Mouse (Mus musculus) frontal cortex, postnatal 14 days (tissue): ENCODE data around the gene Palm2.
A peak's percentile ranks its signal among the peaks of the same experiment; 100 is the strongest.
"Not testable (repeated sequence)": the region's sequence is repeated elsewhere in the genome, so short reads cannot be mapped to it uniquely, and the experiment has no call there.

Source experiments
- DNase-seq, 2 experiments: peaks; one replicate each; pipeline ENCODE4 v3.0.0; 2022; ENCODE audit warnings: low spot score in 2 of 2

Gene Palm2

GRCm38 (mm10) chr4:57433941-57434704 is at the start of gene Palm2:
Gene Palm2, plus strand, starts transcription at chr4:57434247.
- DNase-seq: peak; percentile 58 to 60

- DNase-seq: no peak
Observed at GRCm38 (mm10) chr4:57384355-57384754, 49.7 kb upstream of the Palm2 start.

GRCm38 (mm10) chr4:57391103-57391502 is 42.9 kb upstream of the Palm2 start:
- DNase-seq: no peak

- no peak for DNase-seq
Observed at GRCm38 (mm10) chr4:57396414-57396813, 37.6 kb upstream of the Palm2 start.

GRCm38 (mm10) chr4:57412385-57412784 is 21.7 kb upstream of the Palm2 start:
- not testable (repeated sequence) for DNase-seq

GRCm38 (mm10) chr4:57413016-57413415 is 21.0 kb upstream of the Palm2 start:
- no peak for DNase-seq

- not testable (repeated sequence) for DNase-seq
Observed at GRCm38 (mm10) chr4:57413670-57414069, 20.4 kb upstream of the Palm2 start.

GRCm38 (mm10) chr4:57424011-57424410 is 10.0 kb upstream of the Palm2 start:
- no peak for DNase-seq

GRCm38 (mm10) chr4:57428317-57428716 is 5.7 kb upstream of the Palm2 start:
- DNase-seq: no peak

GRCm38 (mm10) chr4:57434705-57435360 is 786 bp downstream of the Palm2 start:
- peak in 1 of 2 experiments; percentile 35 for DNase-seq

- DNase-seq: no peak
Observed at GRCm38 (mm10) chr4:57436286-57436685, 2.2 kb downstream of the Palm2 start.

GRCm38 (mm10) chr4:57446082-57446481 is 12.0 kb downstream of the Palm2 start:
- no peak for DNase-seq

GRCm38 (mm10) chr4:57446854-57447444 is 12.9 kb downstream of the Palm2 start:
- no peak for DNase-seq

- peak in 1 of 2 experiments; percentile 20 for DNase-seq
Observed at GRCm38 (mm10) chr4:57451896-57452295, 17.8 kb downstream of the Palm2 start.

- no peak for DNase-seq
Observed at GRCm38 (mm10) chr4:57452661-57453060, 18.6 kb downstream of the Palm2 start.

GRCm38 (mm10) chr4:57462378-57462777 is 28.3 kb downstream of the Palm2 start:
- no peak for DNase-seq

GRCm38 (mm10) chr4:57482435-57482834 is 48.4 kb downstream of the Palm2 start:
- no peak for DNase-seq

GRCm38 (mm10) chr4:57486392-57486791 is 52.3 kb downstream of the Palm2 start:
- no peak for DNase-seq

- DNase-seq: no peak
Observed at GRCm38 (mm10) chr4:57489887-57490286, 55.8 kb downstream of the Palm2 start.

- DNase-seq: no peak
Observed at GRCm38 (mm10) chr4:57504792-57505191, 70.7 kb downstream of the Palm2 start.

- no peak for DNase-seq
Observed at GRCm38 (mm10) chr4:57510576-57510975, 76.5 kb downstream of the Palm2 start.

GRCm38 (mm10) chr4:57511734-57512133 is 77.7 kb downstream of the Palm2 start:
- no peak for DNase-seq
